Mouse (Mus musculus) heart, embryonic 14.5 days (tissue): ENCODE results near the gene Brwd1. TPM values are rescaled to one million over a fixed set of nuclear protein-coding genes. Genes with fewer than 3 reads are reported as not detected.

ENCODE experiments used
- ATAC-seq: fragments of 200-750 bp; cut with Nextera tagmentation; 2 replicates; pipeline ENCODE4 v1.8.0; 2017; ENCODE audit warnings: low read depth, moderate TSS enrichment; ENCODE audit not compliant: insufficient number of reproducible peaks, insufficient read depth, low FRiP score
- H3K27ac ChIP-seq, 2 experiments: fragments of 200-500 bp in 1 of 2; fragments of 300-500 bp in 1 of 2; sonication (generic) in 1 of 2; replicated peaks in 1 of 2; 2 replicates each; pipeline ENCODE4 v1.5.1; 2012 to 2014; ENCODE audit warnings: low read depth in 2 of 2, low read length in 2 of 2, control low read depth in 1 of 2, mild to moderate bottlenecking in 1 of 2, mixed read lengths in 1 of 2; ENCODE audit not compliant: control insufficient read depth in 1 of 2, insufficient read depth in 1 of 2
- H3K27me3 ChIP-seq: fragments of 300-500 bp; sonication (generic); 2 replicates; pipeline ENCODE4 v1.6.1; 2014; ENCODE audit warnings: mild to moderate bottlenecking, low read length, control low read depth; ENCODE audit not compliant: control insufficient read depth, insufficient read depth
- H3K36me3 ChIP-seq: fragments of 300-500 bp; sonication (generic); 2 replicates; pipeline ENCODE4 v1.6.1; 2014; ENCODE audit warnings: mild to moderate bottlenecking, control low read depth, low read length, mixed read lengths; ENCODE audit not compliant: control insufficient read depth, insufficient read depth
- H3K4me1 ChIP-seq, 2 experiments: fragments of 200-500 bp in 1 of 2; fragments of 300-500 bp in 1 of 2; sonication (generic) in 1 of 2; 2 replicates each; pipeline ENCODE4 v1.6.1; 2012 to 2014; ENCODE audit warnings: low read length in 2 of 2, control low read depth in 1 of 2, mixed read lengths in 1 of 2; ENCODE audit not compliant: control insufficient read depth in 2 of 2, insufficient read depth in 2 of 2
- H3K4me2 ChIP-seq: fragments of 300-500 bp; sonication (generic); 2 replicates; pipeline ENCODE4 v1.6.1; 2014; ENCODE audit warnings: mild to moderate bottlenecking, low read length
- H3K4me3 ChIP-seq, 2 experiments: fragments of 200-500 bp in 1 of 2; fragments of 300-500 bp in 1 of 2; sonication (generic) in 1 of 2; 2 replicates each; pipeline ENCODE4 v1.5.1; 2012 to 2014; ENCODE audit warnings: low read length in 2 of 2, mild to moderate bottlenecking in 2 of 2, control low read depth in 1 of 2, low read depth in 1 of 2, moderate library complexity in 1 of 2; ENCODE audit not compliant: control insufficient read depth in 1 of 2, insufficient read depth in 1 of 2
- H3K9ac ChIP-seq: fragments of 300-500 bp; sonication (generic); 2 replicates; pipeline ENCODE4 v1.6.1; 2014; ENCODE audit warnings: mild to moderate bottlenecking, low read length
- H3K9me3 ChIP-seq: fragments of 300-500 bp; sonication (generic); 2 replicates; pipeline ENCODE4 v1.6.1; 2016; ENCODE audit warnings: low read length, control low read depth; ENCODE audit not compliant: control insufficient read depth
- WGBS: fragments of 180-500 bp; shearing (Covaris S2); extraction: QIAGEN DNeasy Blood & Tissue Kit; methylation state at CpG from one replicate; pipeline ENCODE4 v1.1.7; 2014; 5-methylcytosine and 5-hydroxymethylcytosine counted together
- polyA plus RNA-seq: library from polyadenylated mRNA; unstranded; fragments of >200 nt; fragmentation: Nextera tagmentation; extraction: Ambion mirVana; gene quantifications from 2 replicates; pipeline ENCODE4 v1.2.1, GENCODE M21; 2014

Gene Brwd1
- polyA plus RNA-seq, 1 experiment from 2014 or later = 96.9 TPM

DNA sequence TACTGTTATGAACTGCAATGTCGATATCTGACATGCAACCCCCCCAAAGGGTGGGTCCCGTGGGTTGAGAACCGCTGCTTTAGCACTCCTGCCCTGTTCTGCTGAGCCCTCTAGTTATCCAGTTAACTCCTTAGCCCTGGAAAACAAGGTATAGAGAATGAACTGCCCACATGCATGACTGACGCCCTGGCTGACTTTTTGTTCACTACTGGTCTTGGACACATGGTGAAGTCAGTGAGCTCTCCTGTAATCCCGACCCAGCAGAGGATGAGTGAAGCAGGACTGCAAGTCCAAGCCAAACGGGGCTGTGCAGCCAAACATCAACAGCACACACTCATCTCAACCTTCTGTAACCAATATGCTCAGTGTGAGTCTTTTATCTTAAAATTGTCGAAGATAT is 1.8 kb downstream of the Brwd1 start:
- peak overlapping the region in 1 of 2 experiments; percentile 98; a peak in 2 of 4 replicates for H3K4me3 ChIP-seq
- H3K36me3 ChIP-seq = peaks cover 43% of the 10 kb centered on the region
- H3K27me3 ChIP-seq = no peaks in the 10 kb centered on the region
- peak overlapping the region; percentile 99; the same call in 1 of the 2 replicates for H3K9ac ChIP-seq
- peak overlapping the region; percentile 77 for H3K4me2 ChIP-seq
- no peak overlapping the region for H3K27ac ChIP-seq
- no peaks in the 10 kb centered on the region for H3K9me3 ChIP-seq
- ATAC-seq = no peak
- 81% methylated on average over 7 of the region's 7 CpGs for WGBS
- H3K4me1 ChIP-seq = peaks cover 9 to 36% of the 10 kb centered on the region in 2 experiments

- Histone ChIP-seq H3K9me3 (no peaks in the 10 kb centered on the region), H3K4me2 (no peak overlapping the region), H3K27ac (no peak overlapping the region), H3K27me3 (no peaks in the 10 kb centered on the region), H3K9ac (no peak overlapping the region), H3K4me3 (no peak overlapping the region), H3K4me1 (no peaks in the 10 kb centered on the region), H3K36me3 (peaks cover 83% of the 10 kb centered on the region)
- 89% methylated on average over 6 of the region's 6 CpGs for WGBS
- no peak for ATAC-seq
Measured at GRCm38 (mm10) chr16:96068364-96068763, 14.0 kb downstream of the Brwd1 start.

- 86% methylated on average over 12 of the region's 12 CpGs for WGBS
- no peak for ATAC-seq
- no peak overlapping the region for H3K4me3 ChIP-seq
- no peak overlapping the region for H3K27ac ChIP-seq
- H3K9me3 ChIP-seq = no peaks in the 10 kb centered on the region
- H3K36me3 ChIP-seq = peaks cover 93% of the 10 kb centered on the region
- H3K27me3 ChIP-seq = no peaks in the 10 kb centered on the region
- no peak overlapping the region for H3K9ac ChIP-seq
- H3K4me1 ChIP-seq = no peaks in the 10 kb centered on the region
- no peak overlapping the region for H3K4me2 ChIP-seq
Measured at GRCm38 (mm10) chr16:96066174-96066573, 16.2 kb downstream of the Brwd1 start.

- no peak overlapping the region for H3K27ac ChIP-seq
- H3K36me3 ChIP-seq = peaks cover 98% of the 10 kb centered on the region
- no peak overlapping the region for H3K4me2 ChIP-seq
- H3K9me3 ChIP-seq = no peaks in the 10 kb centered on the region
- no peak for ATAC-seq
- H3K9ac ChIP-seq = no peak overlapping the region
- H3K4me1 ChIP-seq = no peaks in the 10 kb centered on the region
- 86% methylated on average over 6 of the region's 6 CpGs for WGBS
- no peaks in the 10 kb centered on the region for H3K27me3 ChIP-seq
- no peak overlapping the region for H3K4me3 ChIP-seq
Measured at GRCm38 (mm10) chr16:96064649-96065048, 17.7 kb downstream of the Brwd1 start.

DNA sequence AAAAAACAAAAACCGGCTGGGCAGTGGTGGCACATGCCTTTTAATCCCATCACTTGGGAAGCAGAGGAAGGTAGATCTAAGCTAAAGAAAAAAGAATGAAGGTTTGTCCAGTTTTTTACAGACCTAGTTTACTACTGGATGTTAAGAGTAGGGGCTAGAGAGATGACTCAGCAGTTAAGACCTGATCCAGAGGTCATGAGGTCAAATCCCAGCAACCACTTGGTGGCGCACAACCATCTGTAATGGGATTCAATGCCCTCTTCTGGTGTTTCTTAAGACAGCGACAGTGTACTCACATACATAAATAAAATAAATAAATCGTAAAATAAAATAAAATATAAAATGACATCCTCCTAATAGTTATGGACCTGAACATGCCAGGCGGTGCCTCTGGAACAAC is 38.2 kb downstream of the Brwd1 start:
- Histone ChIP-seq H3K9me3 (no peaks in the 10 kb centered on the region), H3K4me1 (no peaks in the 10 kb centered on the region), H3K27ac (no peak overlapping the region), H3K4me3 (no peak overlapping the region), H3K4me2 (no peak overlapping the region), H3K9ac (no peak overlapping the region), H3K27me3 (no peaks in the 10 kb centered on the region), H3K36me3 (peaks cover 99% of the 10 kb centered on the region)
- 55% methylated on average over 5 of the region's 5 CpGs for WGBS
- no peak for ATAC-seq

GRCm38 (mm10) chr16:96040691-96041090 is 41.6 kb downstream of the Brwd1 start:
- H3K4me1 ChIP-seq = no peaks in the 10 kb centered on the region
- WGBS = 98% methylated on average over 4 of the region's 4 CpGs
- H3K4me2 ChIP-seq = no peak overlapping the region
- H3K36me3 ChIP-seq = peaks cover 99% of the 10 kb centered on the region
- H3K27me3 ChIP-seq = no peaks in the 10 kb centered on the region
- no peak overlapping the region for H3K27ac ChIP-seq
- no peaks in the 10 kb centered on the region for H3K9me3 ChIP-seq
- H3K4me3 ChIP-seq = no peak overlapping the region
- H3K9ac ChIP-seq = no peak overlapping the region
- no peak for ATAC-seq

- no peaks in the 10 kb centered on the region for H3K9me3 ChIP-seq
- H3K4me3 ChIP-seq = no peak overlapping the region
- H3K27me3 ChIP-seq = no peaks in the 10 kb centered on the region
- no peak overlapping the region for H3K9ac ChIP-seq
- 82% methylated on average over 6 of the region's 6 CpGs for WGBS
- no peak overlapping the region for H3K4me2 ChIP-seq
- no peak overlapping the region for H3K27ac ChIP-seq
- no peak for ATAC-seq
- peaks cover 100% of the 10 kb centered on the region for H3K36me3 ChIP-seq
- H3K4me1 ChIP-seq = no peaks in the 10 kb centered on the region
Measured at GRCm38 (mm10) chr16:96039538-96039937, 42.8 kb downstream of the Brwd1 start.

- H3K4me1 ChIP-seq = no peaks in the 10 kb centered on the region
- no peak for ATAC-seq
- H3K9ac ChIP-seq = no peak overlapping the region
- no peak overlapping the region for H3K27ac ChIP-seq
- no peak overlapping the region for H3K4me3 ChIP-seq
- H3K4me2 ChIP-seq = no peak overlapping the region
- no peaks in the 10 kb centered on the region for H3K9me3 ChIP-seq
- no peaks in the 10 kb centered on the region for H3K27me3 ChIP-seq
- peaks cover 100% of the 10 kb centered on the region for H3K36me3 ChIP-seq
- 89% methylated on average over 6 of the region's 6 CpGs for WGBS
Measured at GRCm38 (mm10) chr16:96034473-96034872, 47.9 kb downstream of the Brwd1 start.
